ENCODE assay signal across 14 mouse cellular contexts in genomic region chr2:70202578-70203167, GRCm38 (mm10).
DNase-seq lines count a peak whose midpoint lies in the region; ATAC-seq and TF ChIP-seq lines count a peak whose summit lies in the region.
"Had no signal": no experiment of that assay in that cellular context is flagged by ENCODE, and none has a peak within 500 bp of the region (broad histone marks: within the 10 kb centered on the region; RNA-seq: fewer than 3 reads in every experiment).

No protein-coding gene starts in this region.

- H3K4me1 ChIP-seq in forebrain, embryonic 13.5 days: peaks cover 36% of the 10 kb centered on the region
- peaks cover 9% of the 10 kb centered on the region; the same call in 1 of the 2 replicates for H3K4me1 ChIP-seq in hindbrain, postnatal 0 days (ENCODE audit: insufficient read depth, low read length)
- H3K4me1 ChIP-seq in neural tube, embryonic 15.5 days: peaks cover 15% of the 10 kb centered on the region
- H3K4me1 ChIP-seq: stomach, embryonic 15.5 days had no signal

- no peaks in the 10 kb centered on the region for H3K36me3 ChIP-seq in forebrain, embryonic 13.5 days (ENCODE audit: poor library complexity, severe bottlenecking)
- no peaks in the 10 kb centered on the region for H3K36me3 ChIP-seq in hindbrain, postnatal 0 days (ENCODE audit: insufficient read depth, low read length)
- H3K36me3 ChIP-seq in neural tube, embryonic 15.5 days: no peaks in the 10 kb centered on the region
- H3K36me3 ChIP-seq: stomach, embryonic 15.5 days had no signal

- no peak overlapping the region for H3K4me3 ChIP-seq in forebrain, embryonic 13.5 days
- no peak overlapping the region for H3K4me3 ChIP-seq in hindbrain, postnatal 0 days (ENCODE audit: low read length)
- H3K4me3 ChIP-seq in neural tube, embryonic 15.5 days (replicated peaks): no peak overlapping the region
- H3K4me3 ChIP-seq: stomach, embryonic 15.5 days had no signal

- peak overlapping the region; percentile 93 for H3K27ac ChIP-seq in forebrain, embryonic 13.5 days
- H3K27ac ChIP-seq in hindbrain, postnatal 0 days: no peak overlapping the region
- peak overlapping the region; percentile 56; the same call in 1 of the 2 replicates for H3K27ac ChIP-seq in neural tube, embryonic 15.5 days (replicated peaks)
- H3K27ac ChIP-seq: liver, embryonic 14.5 days; stomach, embryonic 15.5 days had no signal

- peak; percentile 91 for ATAC-seq in forebrain, embryonic 13.5 days
- peak; percentile 53 for ATAC-seq in hindbrain, postnatal 0 days
- no peak for ATAC-seq in neural tube, embryonic 15.5 days (ENCODE audit: low FRiP score)

- peak overlapping the region; percentile 44 for H3K4me2 ChIP-seq in forebrain, embryonic 13.5 days
- H3K4me2 ChIP-seq in hindbrain, postnatal 0 days (ENCODE audit: low read depth, low read length): no peak overlapping the region
- H3K4me2 ChIP-seq in neural tube, embryonic 15.5 days: peak overlapping the region; percentile 20
- H3K4me2 ChIP-seq: heart, embryonic 11.5 days; stomach, embryonic 15.5 days had no signal

- 0 out of 2 replicates have a peak overlapping the region, but pooled peaks have one; percentile 35 for H3K9ac ChIP-seq in forebrain, embryonic 13.5 days
- H3K9ac ChIP-seq in hindbrain, postnatal 0 days (replicated peaks; ENCODE audit: low read length): no peak overlapping the region
- H3K9ac ChIP-seq in neural tube, embryonic 15.5 days (replicated peaks): no peak overlapping the region
- H3K9ac ChIP-seq: liver, embryonic 14.5 days; stomach, embryonic 15.5 days had no signal

- peak; percentile 30 for DNase-seq in embryo, embryonic 11 days
- DNase-seq in embryo, embryonic 9.5 days (ENCODE audit: extremely low spot score): no peak
- peak; percentile 58 for DNase-seq in hindbrain, postnatal 0 days (ENCODE audit: low spot score)
- no peak for DNase-seq in left cerebral cortex, postnatal 14 days (ENCODE audit: low spot score in 2 of 2)
- DNase-seq in urinary bladder, postnatal 4 days (ENCODE audit: low spot score in 2 of 2): no peak
- DNase-seq in kidney, postnatal 36 days: no peak
- DNase-seq: cerebellum, adult 9-11 months; kidney, postnatal 25 days; lung, postnatal 4 days had no signal

- TF ChIP-seq CTCF in hindbrain, postnatal 0 days (IDR thresholded peaks at IDR 0.05; ENCODE audit: low read depth): no peak

- H3K27me3 ChIP-seq in forebrain, embryonic 13.5 days: peaks cover 11% of the 10 kb centered on the region
- H3K27me3 ChIP-seq in hindbrain, postnatal 0 days (ENCODE audit: insufficient read depth, low read length): no peaks in the 10 kb centered on the region
- H3K27me3 ChIP-seq in neural tube, embryonic 15.5 days (replicated peaks): no peaks in the 10 kb centered on the region
- H3K27me3 ChIP-seq: stomach, embryonic 15.5 days had no signal

- H3K9me3 ChIP-seq in forebrain, embryonic 13.5 days (replicated peaks): no peaks in the 10 kb centered on the region
- H3K9me3 ChIP-seq in hindbrain, postnatal 0 days (ENCODE audit: low read length): no peaks in the 10 kb centered on the region
- H3K9me3 ChIP-seq in neural tube, embryonic 15.5 days (replicated peaks): no peaks in the 10 kb centered on the region
- H3K9me3 ChIP-seq: stomach, embryonic 15.5 days had no signal

- intact Hi-C loops in left cerebral cortex, postnatal 14 days (cut with DNase I): no loop called here

- 4% methylated on average over 8 of the region's 8 CpGs for WGBS in forebrain, embryonic 13.5 days
- 15% methylated on average over 8 of the region's 8 CpGs for WGBS in hindbrain, postnatal 0 days
- 17% methylated on average over 8 of the region's 8 CpGs for WGBS in neural tube, embryonic 15.5 days

Comparison
In these comparisons a context has a peak if more than half of its experiments do, and no peak if none do; other contexts are left out.
1. DNase-seq: peak in embryo, embryonic 11 days (single experiment) and hindbrain, postnatal 0 days (single experiment); none in embryo, embryonic 9.5 days (single experiment), left cerebral cortex, postnatal 14 days (0 of 2), urinary bladder, postnatal 4 days (0 of 2) and kidney, postnatal 36 days (0 of 2).